In the genomic region with DNA sequence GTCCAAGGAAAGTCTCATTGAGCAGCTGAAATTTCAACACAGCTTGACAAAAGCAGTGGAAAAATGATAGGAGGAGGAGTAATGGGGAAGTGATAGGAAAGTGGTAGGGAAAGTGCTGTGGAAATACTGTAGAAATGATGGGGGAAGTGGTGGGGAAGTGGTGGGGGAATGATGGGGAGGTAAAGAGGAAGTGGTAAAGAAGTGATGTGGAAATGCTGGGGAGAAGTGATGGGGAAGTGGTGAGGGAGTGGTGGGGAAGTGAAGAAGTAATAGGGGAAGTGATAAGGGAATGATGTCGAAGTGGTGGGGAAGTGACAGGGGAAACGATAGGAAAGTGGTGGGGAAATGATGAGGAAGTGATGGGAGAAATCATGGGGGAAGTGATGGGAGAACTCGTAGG, we compare ENCODE assay signal across 15 mouse cellular contexts.
"Had no signal": no experiment of that assay in that cellular context is flagged by ENCODE, and none has a peak within 500 bp of the region (broad histone marks: within the 10 kb centered on the region; RNA-seq: fewer than 3 reads in every experiment).

No protein-coding gene starts in this region.

- H3K9ac ChIP-seq: neural tube, embryonic 15.5 days; stomach, embryonic 15.5 days had no signal

- H3K4me1 ChIP-seq: neural tube, embryonic 15.5 days; stomach, embryonic 15.5 days had no signal

- H3K27me3 ChIP-seq: neural tube, embryonic 15.5 days; stomach, embryonic 15.5 days had no signal

- H3K4me3 ChIP-seq: neural tube, embryonic 15.5 days; stomach, embryonic 15.5 days had no signal

- H3K36me3 ChIP-seq: neural tube, embryonic 15.5 days; stomach, embryonic 15.5 days had no signal

- H3K9me3 ChIP-seq: neural tube, embryonic 15.5 days; stomach, embryonic 15.5 days had no signal

- H3K27ac ChIP-seq: neural tube, embryonic 15.5 days; stomach, embryonic 15.5 days; stomach, postnatal 0 days had no signal

- DNase-seq: retina, postnatal 1 day; right cerebral cortex, adult 18-20 months; right cerebral cortex, postnatal 14 days; right cerebral cortex, postnatal 25 days; right cerebral cortex, postnatal 4 days; spleen, adult 18-20 months; thymus, adult 18-20 months; thymus, adult 2 months; thymus, postnatal 14 days; thymus, postnatal 25 days; thymus, postnatal 36 days; thymus, postnatal 4 days had no signal

- H3K4me2 ChIP-seq: neural tube, embryonic 15.5 days; stomach, embryonic 15.5 days had no signal
